ENCODE assay signal across 15 mouse cellular contexts in the genomic region with DNA sequence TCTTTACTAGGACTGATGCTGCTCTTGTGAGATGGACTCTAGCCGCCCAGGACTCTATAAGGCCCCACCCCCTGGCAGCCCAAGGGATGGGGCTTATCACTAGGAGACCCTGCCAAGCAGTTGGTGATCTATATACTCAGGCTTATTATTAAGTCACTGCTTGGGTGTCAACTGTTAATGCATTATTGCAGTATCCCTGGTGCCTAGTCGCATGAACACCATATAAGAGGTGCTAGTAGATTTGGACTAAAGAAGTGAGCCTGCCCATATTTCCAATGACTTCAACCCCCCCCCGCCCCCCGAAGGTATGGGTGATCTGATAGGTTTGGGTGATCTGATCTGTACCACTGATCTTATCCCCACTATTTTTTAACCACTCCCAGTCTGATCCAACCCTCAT. TPM values are rescaled to one million over a fixed set of nuclear protein-coding genes. Genes with fewer than 3 reads are reported as not detected.
DNase-seq lines count a peak whose midpoint lies in the region; ATAC-seq and TF ChIP-seq lines count a peak whose summit lies in the region.
"Had no signal": no experiment of that assay in that cellular context is flagged by ENCODE, and none has a peak within 500 bp of the region (broad histone marks: within the 10 kb centered on the region; RNA-seq: fewer than 3 reads in every experiment).

A gene (minus strand): TSS at position 101 of the 400 bp plus-strand sequence.

- H3K36me3 ChIP-seq in liver, adult 2 months (ENCODE audit: control insufficient read depth, insufficient read depth, low read length), result no peaks in the 10 kb centered on the region
- H3K36me3 ChIP-seq: embryonic facial prominence, embryonic 10.5 days; lung, embryonic 15.5 days; midbrain, embryonic 12.5 days; neural tube, embryonic 12.5 days had no signal

- no peak for DNase-seq in adrenal gland, adult 18-20 months (ENCODE audit: low spot score in 2 of 2)
- DNase-seq in adrenal gland, adult (ENCODE audit: inconsistent age in 2 of 2, low spot score in 1 of 2), result no peak
- DNase-seq in liver, adult 2 months (ENCODE audit: extremely low read depth, low read depth, low spot score), result no peak
- DNase-seq in liver, result no peak
- DNase-seq in left cerebral cortex, postnatal 14 days (ENCODE audit: low spot score in 2 of 2), result no peak
- no peak for DNase-seq in lung, postnatal 10 days
- DNase-seq in embryo, embryonic 10 days (ENCODE audit: low spot score), result no peak
- DNase-seq: heart, postnatal 10 days; kidney, postnatal 14 days; retina, postnatal 1 day had no signal

- H3K79me2 ChIP-seq in liver, adult 2 months (ENCODE audit: control insufficient read depth, insufficient read depth, low read length), result no peaks in the 10 kb centered on the region

- ATAC-seq in megakaryocyte-erythroid progenitor cell, adult 5-6 weeks (replicated peaks; ENCODE audit: low FRiP score, low TSS enrichment, poor library complexity, severe bottlenecking), result no peak

- H3K27me3 ChIP-seq in liver, adult 2 months (ENCODE audit: control insufficient read depth, insufficient read depth, low read length), result no peaks in the 10 kb centered on the region
- H3K27me3 ChIP-seq: lung, embryonic 15.5 days; midbrain, embryonic 12.5 days; neural tube, embryonic 12.5 days had no signal

- WGBS in liver, adult 2 months, result 88% methylated on average over 4 of the region's 4 CpGs

- no peak within 1 kb of the TSS for H3K9ac ChIP-seq in liver, adult 2 months (ENCODE audit: low read depth, low read length)
- H3K9ac ChIP-seq: lung, embryonic 15.5 days; midbrain, embryonic 12.5 days; neural tube, embryonic 12.5 days had no signal

- H3K4me3 ChIP-seq in liver, adult 2 months (ENCODE audit: insufficient read depth, low read depth, low read length), result no peak within 1 kb of the TSS
- H3K4me3 ChIP-seq: embryonic facial prominence, embryonic 10.5 days; lung, embryonic 15.5 days; midbrain, embryonic 12.5 days; neural tube, embryonic 12.5 days had no signal

- peaks cover 13% of the 10 kb centered on the region for H3K4me1 ChIP-seq in liver, adult 2 months (ENCODE audit: control insufficient read depth, insufficient read depth, low read length)
- H3K4me1 ChIP-seq: embryonic facial prominence, embryonic 10.5 days; lung, embryonic 15.5 days; midbrain, embryonic 12.5 days; neural tube, embryonic 12.5 days had no signal

- H3K27ac ChIP-seq in liver, adult 2 months (replicated peaks; ENCODE audit: insufficient read depth, low read depth, low read length), result no peak within 1 kb of the TSS
- H3K27ac ChIP-seq: embryonic facial prominence, embryonic 10.5 days; lung, embryonic 15.5 days; midbrain, embryonic 12.5 days; neural tube, embryonic 12.5 days had no signal

- intact Hi-C loops in left cerebral cortex, postnatal 14 days (cut with DNase I), result no loop called here

- TF ChIP-seq CTCF in liver, adult 2 months (IDR thresholded peaks at IDR 0.05; ENCODE audit: low read depth, low read length), result no peak

- no peak for TF ChIP-seq POLR2A in liver, adult 2 months (IDR thresholded peaks at IDR 0.05; ENCODE audit: extremely low read depth, insufficient read depth, low read length)

RNA-seq across cellular contexts. Expression of the gene that starts here (rescaled TPM):
- 10 to 100 TPM; 41.4 to 46.5 TPM for total RNA-seq in adrenal gland, adult 18-20 months (2021)
- 130 and 150 TPM in 2 replicates for total RNA-seq in liver, adult 2 months (2014; rRNA removed)
- 24.1 and 27.2 TPM in 2 replicates for polyA plus RNA-seq in liver, adult 2 months (2012; rRNA removed)
- total RNA-seq in left cerebral cortex, postnatal 14 days (2021), result 10 to 100 TPM; 31.1 to 34.4 TPM
- total RNA-seq in megakaryocyte-erythroid progenitor cell, adult 5-6 weeks (2014; fragmentation: Nextera tagmentation), result 47.9 and 54.0 TPM in 2 replicates
- total RNA-seq in megakaryocyte-erythroid progenitor cell, adult 5-6 weeks (2017), result 22.1 and 29.1 TPM in 2 replicates
